Mouse (Mus musculus) liver, embryonic 13.5 days (tissue): ENCODE data around the gene Isyna1. TPM values are rescaled to one million over a fixed set of nuclear protein-coding genes. Genes with fewer than 3 reads are reported as not detected.

Source experiments
- ATAC-seq: fragments of 200-750 bp; cut with Nextera tagmentation; 2 replicates; pipeline ENCODE4 v1.8.0; 2017; ENCODE audit warnings: low read depth, mild to moderate bottlenecking, moderate number of reproducible peaks, moderate library complexity
- DNase-seq: peaks from one replicate; pipeline ENCODE4 v3.0.0; 2022
- H3K27ac ChIP-seq: fragments of 300-500 bp; sonication (generic); 2 replicates; pipeline ENCODE4 v1.5.1; 2015; ENCODE audit warnings: moderate library complexity, mild to moderate bottlenecking, inconsistent platforms
- H3K27me3 ChIP-seq: fragments of 300-500 bp; sonication (generic); 2 replicates; pipeline ENCODE4 v1.6.1; 2015; ENCODE audit warnings: mild to moderate bottlenecking, inconsistent platforms
- H3K36me3 ChIP-seq: fragments of 300-500 bp; sonication (generic); 2 replicates; pipeline ENCODE4 v1.6.1; 2015; ENCODE audit warnings: mild to moderate bottlenecking, inconsistent platforms
- H3K4me1 ChIP-seq: fragments of 300-500 bp; sonication (generic); replicated peaks from 2 replicates; pipeline ENCODE4 v1.6.1; 2015; ENCODE audit warnings: inconsistent platforms
- H3K4me2 ChIP-seq: fragments of 300-500 bp; sonication (generic); 2 replicates; pipeline ENCODE4 v1.6.1; 2015; ENCODE audit warnings: inconsistent platforms, mild to moderate bottlenecking, moderate library complexity
- H3K4me3 ChIP-seq: fragments of 300-500 bp; sonication (generic); replicated peaks from 2 replicates; pipeline ENCODE4 v1.5.1; 2015; ENCODE audit warnings: mild to moderate bottlenecking, inconsistent platforms
- H3K9ac ChIP-seq: fragments of 300-500 bp; sonication (generic); 2 replicates; pipeline ENCODE4 v1.6.1; 2015; ENCODE audit warnings: mild to moderate bottlenecking, inconsistent platforms
- H3K9me3 ChIP-seq: fragments of 300-500 bp; sonication (generic); replicated peaks from 2 replicates; pipeline ENCODE4 v1.6.1; 2016; ENCODE audit warnings: inconsistent platforms
- WGBS: fragments of 180-500 bp; shearing (Covaris S2); methylation state at CpG from one replicate; pipeline ENCODE4 v1.1.7; 2015; ENCODE audit not compliant: insufficient replicate concordance; 5-methylcytosine and 5-hydroxymethylcytosine counted together
- polyA plus RNA-seq: library from polyadenylated mRNA; unstranded; fragments of >200 nt; fragmentation: Nextera tagmentation; extraction: Ambion mirVana; gene quantifications from 2 replicates; pipeline ENCODE4 v1.2.1, GENCODE M21; 2015

The Isyna1 gene
- polyA plus RNA-seq: 82.8 and 84.9 TPM in 2 replicates

DNA sequence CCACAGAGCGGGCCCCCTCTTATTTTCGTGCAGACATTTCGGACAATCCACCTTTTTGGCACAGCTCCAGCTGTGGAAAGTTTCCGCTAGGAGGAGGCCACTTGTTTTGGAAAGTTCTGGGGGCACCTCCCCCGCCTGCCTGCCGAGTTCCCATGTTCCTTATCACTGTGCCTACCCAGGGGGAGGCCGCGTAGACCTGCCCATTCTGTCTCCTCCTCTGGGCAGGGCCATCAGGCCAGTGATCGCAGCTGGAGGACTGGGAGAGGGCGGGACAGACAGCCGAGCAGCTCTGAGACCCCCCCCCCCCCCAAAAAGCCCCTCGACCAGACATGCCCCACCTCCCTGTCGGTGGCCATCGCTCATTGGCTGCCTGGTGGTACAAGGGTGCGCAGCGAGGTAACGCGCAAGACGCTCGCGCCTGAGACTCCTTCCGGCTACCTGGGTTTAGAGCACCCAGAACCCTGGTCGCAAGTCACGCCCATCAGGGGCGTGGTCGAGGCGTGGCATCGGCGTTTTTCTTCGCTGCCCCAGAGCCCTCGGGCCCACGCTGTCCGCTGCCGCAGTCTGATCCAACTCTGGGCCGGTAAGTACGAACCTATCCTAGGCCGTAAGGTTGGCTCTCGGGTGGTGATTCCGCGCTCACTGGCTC, at the start of gene Isyna1:
TSS of gene Isyna1 (plus strand) at position 413 of the 649 bp plus-strand sequence.
- peaks cover 72% of the 10 kb centered on the region for H3K4me1 ChIP-seq
- H3K9me3 ChIP-seq: no peaks in the 10 kb centered on the region
- H3K36me3 ChIP-seq: peaks cover 68% of the 10 kb centered on the region
- peak within 1 kb of the TSS; percentile 79 for H3K9ac ChIP-seq
- peak within 1 kb of the TSS; percentile 100 for H3K4me2 ChIP-seq
- H3K4me3 ChIP-seq: peak within 1 kb of the TSS; percentile 72
- peak; percentile 83 for DNase-seq
- ATAC-seq: peak; percentile 88
- under 1% methylated on average over 40 of the region's 40 CpGs for WGBS
- H3K27ac ChIP-seq: peak within 1 kb of the TSS; percentile 82
- no peaks in the 10 kb centered on the region for H3K27me3 ChIP-seq

DNA sequence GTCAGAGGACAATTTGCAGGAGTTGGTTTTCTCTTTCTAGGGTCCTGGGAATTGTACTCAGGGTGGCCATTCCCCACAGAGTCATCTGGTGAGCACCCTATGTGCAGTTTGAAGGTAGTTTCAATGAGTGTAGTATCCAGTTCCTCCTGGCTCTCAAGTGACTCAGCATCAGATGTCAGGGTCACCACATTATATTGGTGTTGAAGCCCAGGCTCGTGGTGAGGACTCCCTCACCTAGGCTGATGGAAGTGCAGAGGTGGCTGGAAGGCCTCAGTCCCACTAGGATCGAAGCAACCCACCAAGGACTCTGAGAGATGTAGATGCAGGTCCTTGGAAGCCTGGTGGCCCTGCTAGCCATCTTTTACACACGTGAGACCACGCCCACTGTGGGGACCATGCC, 47.8 kb upstream of the Isyna1 start:
- WGBS: 58% methylated on average over 4 of the region's 4 CpGs
- peaks cover 86% of the 10 kb centered on the region for H3K4me1 ChIP-seq

DNA sequence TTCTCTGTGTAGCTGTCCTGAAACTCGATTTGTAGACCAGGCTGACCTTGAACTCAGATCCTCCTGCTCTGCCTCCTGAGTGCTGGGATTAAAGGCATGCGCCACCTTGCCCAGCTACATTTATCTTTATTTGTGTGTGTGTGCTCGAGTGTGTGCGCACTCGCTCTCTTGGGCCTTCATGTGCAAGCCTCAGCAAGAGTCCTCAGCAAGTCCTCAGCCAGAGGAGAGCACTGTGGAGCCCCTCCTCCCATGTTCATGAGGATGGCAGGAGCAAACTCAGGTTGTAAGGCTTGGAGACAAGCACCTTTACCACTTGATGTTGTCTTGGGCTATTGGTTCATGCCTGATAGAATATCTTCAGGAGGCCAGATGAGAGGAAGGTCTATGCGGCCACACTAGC, 46.4 kb upstream of the Isyna1 start:
- ATAC-seq (no peak), DNase-seq (no peak)
- Histone ChIP-seq H3K36me3 (peaks cover 4% of the 10 kb centered on the region; the same call in 1 of the 2 replicates), H3K4me1 (peaks cover 87% of the 10 kb centered on the region), H3K9ac (no peak overlapping the region), H3K27ac (peak overlapping the region; percentile 43; the same call in 1 of the 2 replicates), H3K4me3 (no peak overlapping the region), H3K27me3 (no peaks in the 10 kb centered on the region), H3K4me2 (no peak overlapping the region), H3K9me3 (no peaks in the 10 kb centered on the region)
- 79% methylated on average over 6 of the region's 6 CpGs for WGBS

More for the DNA sequence above, 47.8 kb upstream of the Isyna1 start:
- Histone ChIP-seq H3K36me3 (peaks cover 4% of the 10 kb centered on the region; the same call in 1 of the 2 replicates), H3K4me2 (no peak overlapping the region), H3K27ac (no peak overlapping the region), H3K9me3 (no peaks in the 10 kb centered on the region), H3K9ac (no peak overlapping the region), H3K27me3 (no peaks in the 10 kb centered on the region), H3K4me3 (no peak overlapping the region)
- ATAC-seq: no peak
- DNase-seq: no peak

DNA sequence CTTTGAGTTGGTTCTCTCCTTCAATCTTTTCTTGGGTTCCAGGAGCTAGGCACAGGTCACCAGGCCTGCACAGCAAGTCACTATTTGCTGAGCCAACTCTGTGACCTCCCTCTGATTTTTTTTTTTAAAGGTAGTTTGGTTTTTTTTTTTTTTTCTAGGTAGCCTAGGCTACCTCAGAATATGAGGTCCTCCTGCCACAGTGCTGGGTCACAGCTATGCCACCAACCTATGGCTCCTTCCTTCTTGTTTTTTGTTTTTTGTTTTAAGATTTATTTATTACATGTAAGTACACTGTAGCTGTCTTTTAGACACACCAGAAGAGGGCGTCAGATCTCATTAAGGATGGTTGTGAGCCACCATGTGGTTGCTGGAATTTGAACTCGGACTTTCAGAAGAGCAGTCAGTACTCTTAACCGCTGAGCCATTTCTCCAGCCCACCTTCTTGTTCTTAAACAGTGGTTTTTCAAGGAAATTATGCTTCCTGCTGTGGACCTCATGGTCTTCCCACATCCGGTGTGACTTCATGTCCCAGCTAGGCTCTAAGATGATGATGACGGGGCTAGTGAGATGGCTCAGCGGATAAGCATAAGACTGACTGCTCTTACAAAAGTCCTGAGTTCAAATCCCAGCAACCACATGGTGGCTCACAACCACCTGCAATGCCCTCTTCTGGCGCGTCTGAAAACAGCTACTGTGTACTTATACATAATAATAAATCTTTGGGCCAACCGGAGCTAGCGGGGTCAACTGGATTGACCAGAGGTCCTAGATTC, 44.6 kb upstream of the Isyna1 start:
- Histone ChIP-seq H3K4me2 (no peak overlapping the region), H3K4me1 (peaks cover 87% of the 10 kb centered on the region)

DNA sequence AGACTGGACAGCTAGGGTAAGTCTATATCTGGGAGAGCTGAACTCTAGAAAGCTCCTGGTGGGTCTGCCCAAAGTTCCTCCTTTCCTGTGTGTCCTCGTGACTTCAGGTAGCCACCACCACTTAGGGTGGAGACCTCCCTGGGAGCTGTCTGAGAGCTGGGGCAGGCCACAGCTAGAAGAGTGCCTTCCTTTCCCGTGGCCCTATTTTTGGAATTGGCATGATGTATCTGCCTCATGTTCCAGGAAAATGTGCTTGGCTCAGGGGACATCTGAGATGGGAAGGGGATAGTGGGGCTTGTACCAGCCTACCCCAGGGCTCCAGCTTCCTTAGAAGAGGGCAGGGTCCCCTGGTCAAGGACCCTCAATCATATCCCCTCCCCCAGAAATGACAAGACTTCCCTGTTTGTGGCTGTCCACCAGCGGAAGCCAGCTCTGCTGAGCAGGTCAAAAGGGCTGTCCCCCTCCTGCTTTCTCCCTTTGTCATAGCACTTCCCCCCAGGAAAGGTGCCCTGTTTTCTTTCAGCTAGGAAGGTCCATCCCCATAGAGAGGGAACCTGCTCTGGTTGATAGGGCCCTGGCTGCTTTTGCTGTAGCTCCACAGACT, 42.5 kb upstream of the Isyna1 start:
- no peak for ATAC-seq
- Histone ChIP-seq H3K27ac (peak overlapping the region; percentile 13), H3K9ac (peak overlapping the region; percentile 26; the same call in 1 of the 2 replicates), H3K4me3 (no peak overlapping the region), H3K4me2 (no peak overlapping the region), H3K4me1 (peaks cover 86% of the 10 kb centered on the region), H3K36me3 (peaks cover 4% of the 10 kb centered on the region), H3K9me3 (no peaks in the 10 kb centered on the region), H3K27me3 (no peaks in the 10 kb centered on the region)
- DNase-seq: no peak
- 44% methylated on average over 3 of the region's 3 CpGs for WGBS

More for the DNA sequence above, 44.6 kb upstream of the Isyna1 start:
- DNase-seq (no peak), ATAC-seq (no peak)
- H3K27me3 ChIP-seq: no peaks in the 10 kb centered on the region
- H3K36me3 ChIP-seq: peaks cover 4% of the 10 kb centered on the region; the same call in 1 of the 2 replicates
- WGBS: 54% methylated on average over 10 of the region's 10 CpGs
- no peak overlapping the region for H3K27ac ChIP-seq
- no peak overlapping the region for H3K4me3 ChIP-seq
- H3K9me3 ChIP-seq: no peaks in the 10 kb centered on the region
- H3K9ac ChIP-seq: no peak overlapping the region

DNA sequence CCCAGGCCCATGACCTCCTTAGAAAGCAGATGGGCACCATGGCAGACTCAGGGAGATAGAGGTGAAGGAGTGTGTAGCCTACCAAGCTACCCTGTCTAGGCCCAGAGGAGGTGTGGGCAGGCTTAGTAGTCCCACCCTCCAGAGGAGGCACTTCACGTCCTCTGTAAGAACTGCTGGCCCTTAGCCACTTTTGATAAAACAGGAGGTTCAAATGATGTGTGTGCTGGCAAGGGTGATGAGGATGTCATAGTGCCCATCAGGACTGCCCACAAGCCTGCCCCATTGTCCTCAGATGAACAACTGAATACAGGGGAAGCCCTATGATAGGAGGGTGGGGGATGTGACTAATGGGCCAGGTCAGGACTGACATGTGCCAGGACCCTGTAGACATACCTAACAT, 41.3 kb upstream of the Isyna1 start:
- Histone ChIP-seq H3K9ac (no peak overlapping the region), H3K27ac (peak overlapping the region; percentile 25; the same call in 1 of the 2 replicates), H3K27me3 (no peaks in the 10 kb centered on the region), H3K4me1 (peaks cover 88% of the 10 kb centered on the region), H3K4me3 (no peak overlapping the region), H3K9me3 (no peaks in the 10 kb centered on the region), H3K4me2 (no peak overlapping the region), H3K36me3 (peaks cover 4% of the 10 kb centered on the region)
- DNase-seq (no peak), ATAC-seq (no peak)
- 33% methylated on average over 1 of the region's 1 CpGs for WGBS

DNA sequence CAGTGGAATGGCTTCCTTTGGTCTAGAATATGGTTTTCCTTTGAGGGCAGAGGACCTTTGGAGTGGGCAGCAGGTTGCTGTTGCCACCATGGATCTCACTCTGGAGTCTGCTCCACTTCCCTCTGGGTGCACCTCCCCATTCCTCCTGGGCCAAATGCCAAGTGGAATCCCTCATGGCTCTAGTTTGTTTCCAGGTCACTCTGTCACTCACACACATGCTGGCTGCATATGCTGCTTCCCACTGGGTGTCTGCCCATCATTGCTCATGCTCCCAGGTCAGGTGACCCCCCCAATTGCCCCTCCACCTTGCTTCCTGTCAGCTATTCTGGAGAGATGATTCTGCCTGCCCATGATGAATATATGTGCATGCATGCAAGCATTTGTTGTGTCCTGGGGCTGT, 40.4 kb upstream of the Isyna1 start:
- no peak for ATAC-seq
- H3K4me2 ChIP-seq: no peak overlapping the region
- H3K36me3 ChIP-seq: peaks cover 4% of the 10 kb centered on the region
- no peaks in the 10 kb centered on the region for H3K27me3 ChIP-seq
- DNase-seq: no peak
- H3K9me3 ChIP-seq: no peaks in the 10 kb centered on the region
- no peak overlapping the region for H3K9ac ChIP-seq
- H3K4me1 ChIP-seq: peaks cover 88% of the 10 kb centered on the region
- H3K4me3 ChIP-seq: no peak overlapping the region
- peak overlapping the region; percentile 34; the same call in 1 of the 2 replicates for H3K27ac ChIP-seq

DNA sequence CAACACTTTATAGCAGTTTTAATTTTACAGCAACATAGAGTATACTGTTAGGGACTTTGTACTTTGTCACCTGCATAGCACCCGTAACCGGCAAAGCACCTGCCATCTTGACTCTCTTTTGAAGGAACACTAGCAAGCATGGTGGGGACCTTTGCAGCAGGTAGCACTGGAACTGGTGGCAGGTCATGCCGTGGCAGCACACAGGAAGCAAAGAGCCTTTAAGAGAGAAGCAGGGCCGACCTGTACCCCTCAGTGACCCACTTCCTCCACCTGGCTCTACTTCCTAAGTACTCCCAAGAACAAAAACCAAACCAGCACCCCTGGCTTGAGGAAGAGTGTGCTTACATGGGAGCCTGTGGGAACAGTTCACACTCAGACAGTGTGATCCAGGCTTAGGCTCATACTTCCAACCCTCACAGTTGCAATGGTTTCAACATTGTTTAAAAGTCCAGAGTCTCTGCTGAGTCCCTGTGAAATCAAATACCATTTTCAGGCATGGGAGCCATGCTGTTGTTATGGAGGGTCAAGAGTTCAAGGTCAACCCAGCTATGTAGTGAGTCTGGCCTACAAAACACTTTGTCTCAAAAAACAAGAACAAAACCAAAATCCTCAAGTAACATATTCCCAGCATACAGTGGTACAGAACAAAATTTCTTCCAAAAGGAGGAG, 39.0 kb upstream of the Isyna1 start:
- peaks cover 4% of the 10 kb centered on the region for H3K36me3 ChIP-seq
- H3K4me1 ChIP-seq: peaks cover 91% of the 10 kb centered on the region
- peak overlapping the region; percentile 79 for H3K27ac ChIP-seq
- ATAC-seq (peak; percentile 41; the same call in 1 of the 2 replicates), DNase-seq (no peak)
- no peaks in the 10 kb centered on the region for H3K27me3 ChIP-seq
- H3K4me3 ChIP-seq: no peak overlapping the region
- no peaks in the 10 kb centered on the region for H3K9me3 ChIP-seq
- H3K9ac ChIP-seq: peak overlapping the region; percentile 10; the same call in 1 of the 2 replicates
- 67% methylated on average over 4 of the region's 4 CpGs for WGBS
- H3K4me2 ChIP-seq: peak overlapping the region; percentile 17; the same call in 1 of the 2 replicates

DNA sequence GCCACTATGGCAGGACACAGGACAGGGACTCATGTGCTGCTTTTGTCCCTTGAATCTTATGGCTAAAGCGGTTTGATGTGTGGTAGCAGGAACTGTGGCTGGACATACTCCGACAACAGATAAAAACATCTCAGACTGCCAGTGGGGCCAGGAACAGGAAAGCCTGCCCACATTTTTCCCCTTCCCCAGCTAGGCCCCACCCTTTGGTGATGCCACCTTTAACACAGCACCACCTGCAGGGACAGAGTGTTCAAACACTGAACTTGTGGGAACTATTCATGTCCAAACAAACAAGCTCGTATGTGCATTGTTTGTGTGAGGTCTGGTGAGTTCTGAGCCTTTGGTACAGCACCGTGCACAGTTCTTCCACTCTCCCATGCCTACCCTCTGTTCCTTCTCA, 35.8 kb upstream of the Isyna1 start:
- Histone ChIP-seq H3K4me1 (peaks cover 95% of the 10 kb centered on the region), H3K27me3 (no peaks in the 10 kb centered on the region), H3K4me3 (no peak overlapping the region), H3K27ac (peak overlapping the region; percentile 53), H3K9me3 (no peaks in the 10 kb centered on the region), H3K36me3 (no peaks in the 10 kb centered on the region; the same call in 1 of the 2 replicates), H3K9ac (peak overlapping the region; percentile 5; the same call in 1 of the 2 replicates), H3K4me2 (no peak overlapping the region)
- ATAC-seq (peak; percentile 6; the same call in 1 of the 2 replicates), DNase-seq (no peak)
- 11% methylated on average over 4 of the region's 4 CpGs for WGBS

DNA sequence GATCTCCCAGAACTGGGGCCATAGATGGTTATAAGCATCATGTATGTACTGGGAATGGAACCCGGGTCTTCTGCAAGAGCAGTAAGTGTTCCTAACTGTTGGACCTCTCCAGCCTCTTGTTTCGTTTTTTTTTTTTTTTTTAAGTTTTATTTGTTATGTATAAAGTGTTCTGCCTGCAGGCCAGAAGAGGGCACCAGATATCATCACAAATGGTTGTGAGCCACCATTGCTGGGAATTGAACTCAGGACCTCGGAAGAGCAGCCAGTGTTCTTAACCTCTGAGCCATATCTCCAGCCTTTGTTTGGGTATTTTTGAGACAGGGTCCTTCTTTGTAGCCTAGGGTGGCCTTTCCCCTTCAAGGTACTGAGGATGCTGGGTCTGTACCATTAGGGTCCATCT, 35.2 kb upstream of the Isyna1 start:
- ATAC-seq: no peak
- 56% methylated on average over 3 of the region's 3 CpGs for WGBS

More for the DNA sequence above, 35.2 kb upstream of the Isyna1 start:
- no peak overlapping the region for H3K4me3 ChIP-seq
- DNase-seq: no peak
- H3K4me1 ChIP-seq: peaks cover 95% of the 10 kb centered on the region
- H3K9me3 ChIP-seq: no peaks in the 10 kb centered on the region
- H3K36me3 ChIP-seq: no peaks in the 10 kb centered on the region; the same call in 1 of the 2 replicates
- H3K9ac ChIP-seq: no peak overlapping the region
- no peaks in the 10 kb centered on the region for H3K27me3 ChIP-seq
- no peak overlapping the region for H3K4me2 ChIP-seq
- 0 out of 2 replicates have a peak overlapping the region, but pooled peaks have one; percentile 53 for H3K27ac ChIP-seq
